Mouse (Mus musculus): ENCODE data around the gene Prm3. TPM values are rescaled to one million over a fixed set of nuclear protein-coding genes. Genes with fewer than 3 reads are reported as not detected.
A peak's percentile ranks its signal among the peaks of the same experiment; 100 is the strongest.

Prm3 gene
- polyA plus RNA-seq, 1 experiment from 2014 or later: not detected

GRCm38 (mm10) chr16:10770531-10771325, 20.0 kb downstream of the Prm3 start:
- Histone ChIP-seq H3K36me3 (ENCODE audit: control insufficient read depth, insufficient read depth, low read length) (no peaks in the 10 kb centered on the region), H3K27me3 (ENCODE audit: control insufficient read depth, insufficient read depth, low read length) (no peaks in the 10 kb centered on the region), H3K4me2 (ENCODE audit: low read depth) (no peak overlapping the region), H3K9ac (ENCODE audit: low read length) (no peak overlapping the region), H3K4me1 (ENCODE audit: control insufficient read depth, insufficient read depth, low read length) (no peaks in the 10 kb centered on the region), H3K9me3 (ENCODE audit: control insufficient read depth, low read length) (no peaks in the 10 kb centered on the region), H3K27ac (ENCODE audit: low read depth, low read length) (no peak overlapping the region), H3K4me3 (ENCODE audit: low read depth, low read length) (no peak overlapping the region)
- WGBS: 52% methylated on average over 4 of the region's 4 CpGs
- DNase-seq (ENCODE audit: low spot score): no peak
- ATAC-seq (ENCODE audit: insufficient read depth, low FRiP score, low TSS enrichment): no peak

- H3K27ac ChIP-seq (ENCODE audit: low read depth, low read length): no peak overlapping the region
- WGBS: 44% methylated on average over 2 of the region's 2 CpGs
- H3K4me2 ChIP-seq (ENCODE audit: low read depth): no peak overlapping the region
- H3K9me3 ChIP-seq (ENCODE audit: control insufficient read depth, low read length): no peaks in the 10 kb centered on the region
- ATAC-seq (ENCODE audit: insufficient read depth, low FRiP score, low TSS enrichment) (no peak), DNase-seq (ENCODE audit: low spot score) (no peak)
- H3K36me3 ChIP-seq (ENCODE audit: control insufficient read depth, insufficient read depth, low read length): no peaks in the 10 kb centered on the region
- no peak overlapping the region for H3K4me3 ChIP-seq (ENCODE audit: low read depth, low read length)
- H3K27me3 ChIP-seq (ENCODE audit: control insufficient read depth, insufficient read depth, low read length): no peaks in the 10 kb centered on the region
- no peaks in the 10 kb centered on the region for H3K4me1 ChIP-seq (ENCODE audit: control insufficient read depth, insufficient read depth, low read length)
- no peak overlapping the region for H3K9ac ChIP-seq (ENCODE audit: low read length)
These were observed 21.1 kb downstream of the Prm3 start for GRCm38 (mm10) chr16:10769661-10770060.

- no peak for DNase-seq (ENCODE audit: low spot score)
- Histone ChIP-seq H3K4me3 (ENCODE audit: low read depth, low read length) (no peak overlapping the region), H3K27ac (ENCODE audit: low read depth, low read length) (no peak overlapping the region), H3K4me2 (ENCODE audit: low read depth) (no peak overlapping the region), H3K27me3 (ENCODE audit: control insufficient read depth, insufficient read depth, low read length) (no peaks in the 10 kb centered on the region), H3K9ac (ENCODE audit: low read length) (no peak overlapping the region), H3K9me3 (ENCODE audit: control insufficient read depth, low read length) (no peaks in the 10 kb centered on the region), H3K36me3 (ENCODE audit: control insufficient read depth, insufficient read depth, low read length) (no peaks in the 10 kb centered on the region), H3K4me1 (ENCODE audit: control insufficient read depth, insufficient read depth, low read length) (no peaks in the 10 kb centered on the region)
- ATAC-seq (ENCODE audit: insufficient read depth, low FRiP score, low TSS enrichment): no peak
- 61% methylated on average over 9 of the region's 9 CpGs for WGBS
These were observed 21.9 kb downstream of the Prm3 start for GRCm38 (mm10) chr16:10768821-10769220.

- H3K36me3 ChIP-seq (ENCODE audit: control insufficient read depth, insufficient read depth, low read length): no peaks in the 10 kb centered on the region
- 49% methylated on average over 4 of the region's 4 CpGs for WGBS
- no peak for ATAC-seq (ENCODE audit: insufficient read depth, low FRiP score, low TSS enrichment)
These were observed 23.6 kb downstream of the Prm3 start for GRCm38 (mm10) chr16:10767158-10767557.

GRCm38 (mm10) chr16:10764323-10764722, 26.4 kb downstream of the Prm3 start:
- no peak for DNase-seq (ENCODE audit: low spot score)
- Histone ChIP-seq H3K4me2 (ENCODE audit: low read depth) (no peak overlapping the region), H3K27ac (ENCODE audit: low read depth, low read length) (no peak overlapping the region), H3K4me3 (ENCODE audit: low read depth, low read length) (no peak overlapping the region), H3K9ac (ENCODE audit: low read length) (no peak overlapping the region), H3K27me3 (ENCODE audit: control insufficient read depth, insufficient read depth, low read length) (no peaks in the 10 kb centered on the region), H3K9me3 (ENCODE audit: control insufficient read depth, low read length) (no peaks in the 10 kb centered on the region), H3K36me3 (ENCODE audit: control insufficient read depth, insufficient read depth, low read length) (no peaks in the 10 kb centered on the region), H3K4me1 (ENCODE audit: control insufficient read depth, insufficient read depth, low read length) (no peaks in the 10 kb centered on the region)
- ATAC-seq (ENCODE audit: insufficient read depth, low FRiP score, low TSS enrichment): no peak
- 69% methylated on average over 2 of the region's 2 CpGs for WGBS

More at GRCm38 (mm10) chr16:10767158-10767557, 23.6 kb downstream of the Prm3 start:
- no peak overlapping the region for H3K4me2 ChIP-seq (ENCODE audit: low read depth)
- DNase-seq (ENCODE audit: low spot score): peak; percentile 61
- H3K4me1 ChIP-seq (ENCODE audit: control insufficient read depth, insufficient read depth, low read length): no peaks in the 10 kb centered on the region
- H3K27ac ChIP-seq (ENCODE audit: low read depth, low read length): no peak overlapping the region
- no peak overlapping the region for H3K4me3 ChIP-seq (ENCODE audit: low read depth, low read length)
- no peaks in the 10 kb centered on the region for H3K9me3 ChIP-seq (ENCODE audit: control insufficient read depth, low read length)
- H3K27me3 ChIP-seq (ENCODE audit: control insufficient read depth, insufficient read depth, low read length): no peaks in the 10 kb centered on the region
- no peak overlapping the region for H3K9ac ChIP-seq (ENCODE audit: low read length)

GRCm38 (mm10) chr16:10763540-10764264, 27.0 kb downstream of the Prm3 start:
- Histone ChIP-seq H3K9me3 (ENCODE audit: control insufficient read depth, low read length) (no peaks in the 10 kb centered on the region), H3K4me2 (ENCODE audit: low read depth) (no peak overlapping the region), H3K27me3 (ENCODE audit: control insufficient read depth, insufficient read depth, low read length) (no peaks in the 10 kb centered on the region), H3K27ac (ENCODE audit: low read depth, low read length) (no peak overlapping the region), H3K4me3 (ENCODE audit: low read depth, low read length) (no peak overlapping the region), H3K9ac (ENCODE audit: low read length) (no peak overlapping the region), H3K36me3 (ENCODE audit: control insufficient read depth, insufficient read depth, low read length) (no peaks in the 10 kb centered on the region), H3K4me1 (ENCODE audit: control insufficient read depth, insufficient read depth, low read length) (no peaks in the 10 kb centered on the region)
- DNase-seq (ENCODE audit: low spot score) (no peak), ATAC-seq (ENCODE audit: insufficient read depth, low FRiP score, low TSS enrichment) (no peak)
- WGBS: 64% methylated on average over 6 of the region's 6 CpGs

- Histone ChIP-seq H3K4me2 (ENCODE audit: low read depth) (no peak overlapping the region), H3K27ac (ENCODE audit: low read depth, low read length) (no peak overlapping the region), H3K36me3 (ENCODE audit: control insufficient read depth, insufficient read depth, low read length) (no peaks in the 10 kb centered on the region), H3K9ac (ENCODE audit: low read length) (no peak overlapping the region), H3K4me3 (ENCODE audit: low read depth, low read length) (no peak overlapping the region), H3K9me3 (ENCODE audit: control insufficient read depth, low read length) (no peaks in the 10 kb centered on the region), H3K4me1 (ENCODE audit: control insufficient read depth, insufficient read depth, low read length) (no peaks in the 10 kb centered on the region), H3K27me3 (ENCODE audit: control insufficient read depth, insufficient read depth, low read length) (no peaks in the 10 kb centered on the region)
- 74% methylated on average over 5 of the region's 5 CpGs for WGBS
- DNase-seq (ENCODE audit: low spot score): no peak
- ATAC-seq (ENCODE audit: insufficient read depth, low FRiP score, low TSS enrichment): no peak
These were observed 28.0 kb downstream of the Prm3 start for GRCm38 (mm10) chr16:10762569-10763180.

- no peaks in the 10 kb centered on the region for H3K9me3 ChIP-seq (ENCODE audit: control insufficient read depth, low read length)
- no peak overlapping the region for H3K4me3 ChIP-seq (ENCODE audit: low read depth, low read length)
- ATAC-seq (ENCODE audit: insufficient read depth, low FRiP score, low TSS enrichment): no peak
- H3K36me3 ChIP-seq (ENCODE audit: control insufficient read depth, insufficient read depth, low read length): no peaks in the 10 kb centered on the region
- no peaks in the 10 kb centered on the region for H3K27me3 ChIP-seq (ENCODE audit: control insufficient read depth, insufficient read depth, low read length)
- no peaks in the 10 kb centered on the region for H3K4me1 ChIP-seq (ENCODE audit: control insufficient read depth, insufficient read depth, low read length)
- no peak overlapping the region for H3K27ac ChIP-seq (ENCODE audit: low read depth, low read length)
- H3K9ac ChIP-seq (ENCODE audit: low read length): no peak overlapping the region
- no peak overlapping the region for H3K4me2 ChIP-seq (ENCODE audit: low read depth)
- DNase-seq (ENCODE audit: low spot score): no peak
- WGBS: 65% methylated on average over 8 of the region's 8 CpGs
These were observed 29.5 kb downstream of the Prm3 start for GRCm38 (mm10) chr16:10761182-10761581.

Measured in neural tube, embryonic 11.5 days (tissue).